Mouse (Mus musculus) erythroblast, embryonic 14.5 days (primary cell): Measurements from ENCODE around the gene Nav2.

Experiments used
- GATA1 ChIP-seq: IDR thresholded peaks from 2 replicates; pipeline ENCODE4 v1.6.1; 2012; ENCODE audit warnings: low read length, inconsistent platforms, mixed read lengths
- TAL1 ChIP-seq: IDR thresholded peaks from 3 replicates; pipeline ENCODE4 v1.6.1; 2012; ENCODE audit warnings: low read length, inconsistent platforms, mixed read lengths

GRCm38 (mm10) chr7:49586530-49587120 is 678.1 kb downstream of the Nav2 start:
- no peak for TF ChIP-seq TAL1
- no peak for TF ChIP-seq GATA1
